Mouse (Mus musculus) gastrocnemius, postnatal 36 days (tissue): ENCODE measurements around the gene Ccdc194. TPM values are rescaled to one million over a fixed set of nuclear protein-coding genes. Genes with fewer than 3 reads are reported as not detected.

Source experiments
- total RNA-seq, 2 experiments: library from RNA; stranded (reverse); gene quantifications; 2 replicates each; pipeline ENCODE4 v1.2.3; 2021

Ccdc194 gene
- total RNA-seq, 2 experiments from 2014 or later: not detected

Other genes with a start within 250 kb of the Ccdc194 start
- 10 to 100 TPM; 75.4 to 96.2 TPM for gene Use1, start 158.9 kb downstream of the Ccdc194 start, total RNA-seq
- 1 to 10 TPM; 5.1 to 7.5 TPM for gene Ocel1, start 154.4 kb downstream of the Ccdc194 start, total RNA-seq
- gene Nr2f6, start 143.8 kb downstream of the Ccdc194 start, total RNA-seq: 10 to 100 TPM; 20.9 to 21.5 TPM
- gene Ushbp1, start 129.9 kb downstream of the Ccdc194 start, total RNA-seq: 1 to 10 TPM; 6.4 to 8.1 TPM
- gene Babam1, start 128.8 kb downstream of the Ccdc194 start, total RNA-seq: 10 to 100 TPM; 60.1 to 68.3 TPM
- gene Ankle1, start 119.7 kb downstream of the Ccdc194 start, total RNA-seq: under 1 TPM; 0.12 to 0.46 TPM
- 10 to 100 TPM; 19.3 to 26.9 TPM for gene Abhd8, start 62.1 kb downstream of the Ccdc194 start, total RNA-seq
- 10 to 100 TPM; 66.7 to 67.1 TPM for gene Mrpl34, start 60.8 kb downstream of the Ccdc194 start, total RNA-seq
- 10 to 100 TPM; 20.4 to 27.6 TPM for gene Dda1, start 56.5 kb downstream of the Ccdc194 start, total RNA-seq
- 10 to 100 TPM; 13.8 to 16.0 TPM for gene Ano8, start 39.7 kb downstream of the Ccdc194 start, total RNA-seq
- gene Gtpbp3, start 37.6 kb downstream of the Ccdc194 start, total RNA-seq: 10 to 100 TPM in 1 of 2 experiments, 1 to 10 TPM in 1; 8.0 to 10.5 TPM
- gene Plvap, start 14.0 kb downstream of the Ccdc194 start, total RNA-seq: 1 to 10 TPM; 5.6 to 9.3 TPM
- 1 to 10 TPM; 7.6 to 9.9 TPM for gene Bst2, start 11.7 kb upstream of the Ccdc194 start, total RNA-seq
- 10 to 100 TPM; 20.8 to 24.8 TPM for gene Mvb12a, start 17.2 kb upstream of the Ccdc194 start, total RNA-seq
- gene Tmem221, start 33.2 kb upstream of the Ccdc194 start, total RNA-seq: under 1 TPM in 1 of 2 experiments, not detected in 1; 0.15 TPM
- under 1 TPM; 0.10 TPM for gene Nxnl1, start 40.9 kb upstream of the Ccdc194 start, total RNA-seq
- 10 to 100 TPM; 55.9 to 77.1 TPM for gene Slc27a1, start 43.2 kb upstream of the Ccdc194 start, total RNA-seq
- gene Pgls, start 66.5 kb upstream of the Ccdc194 start, total RNA-seq: 10 to 100 TPM; 25.6 to 26.1 TPM
- gene Fam129c, start 71.9 kb upstream of the Ccdc194 start, total RNA-seq: under 1 TPM; 0.71 to 0.76 TPM
- gene Colgalt1, start 85.3 kb upstream of the Ccdc194 start, total RNA-seq: 10 to 100 TPM; 33.0 to 35.6 TPM
- gene Unc13a, start 146.0 kb upstream of the Ccdc194 start, total RNA-seq: not detected
- 1 to 10 TPM; 1.8 TPM for gene Jak3, start 150.6 kb upstream of the Ccdc194 start, total RNA-seq
- 1 to 10 TPM; 1.0 to 1.2 TPM for gene Insl3, start 163.5 kb upstream of the Ccdc194 start, total RNA-seq
- gene B3gnt3, start 176.1 kb upstream of the Ccdc194 start, total RNA-seq: 1 to 10 TPM; 2.1 to 2.6 TPM
- gene Fcho1, start 200.0 kb upstream of the Ccdc194 start, total RNA-seq: 1 to 10 TPM in 1 of 2 experiments, not detected in 1; 1.4 TPM